Mouse (Mus musculus) megakaryocyte, embryonic 14.5 days (primary cell): Measurements from ENCODE around the gene Rnf214.

Experiments
- FLI1 ChIP-seq: IDR thresholded peaks from 2 replicates; pipeline ENCODE4 v1.6.1; 2012; ENCODE audit warnings: low read length, inconsistent platforms, mixed read lengths
- GATA1 ChIP-seq: IDR thresholded peaks from 3 replicates; pipeline ENCODE4 v1.6.1; 2012; ENCODE audit warnings: mixed read lengths, low read length, inconsistent platforms, borderline replicate concordance

DNA sequence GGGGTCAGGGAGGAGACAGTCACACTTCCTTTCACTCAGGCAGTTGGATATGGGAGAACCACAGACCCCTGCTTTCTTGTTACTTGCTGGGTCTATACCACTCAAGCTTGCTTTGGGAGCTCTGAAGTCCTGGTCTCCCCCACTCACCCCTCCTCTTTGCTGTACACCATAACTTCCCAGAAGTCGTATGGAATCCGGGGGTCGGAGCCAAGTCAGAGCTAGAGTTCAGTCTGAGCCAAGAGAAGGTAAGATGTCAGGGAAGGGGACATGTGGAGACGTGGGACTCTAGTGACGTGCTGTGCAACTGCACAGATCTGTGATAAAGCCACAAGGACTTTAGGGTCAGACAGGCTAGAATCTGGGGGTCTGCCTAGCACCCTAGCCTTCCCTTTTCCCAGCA is 66.4 kb downstream of the Rnf214 start:
- TF ChIP-seq GATA1 (no peak), FLI1 (no peak)
